Mouse (Mus musculus) erythroblast, embryonic 14.5 days (primary cell): ENCODE data around the gene Icam5.

Experiments used
- GATA1 ChIP-seq: IDR thresholded peaks from 2 replicates; pipeline ENCODE4 v1.6.1; 2012; ENCODE audit warnings: low read length, inconsistent platforms, mixed read lengths
- TAL1 ChIP-seq: IDR thresholded peaks from 3 replicates; pipeline ENCODE4 v1.6.1; 2012; ENCODE audit warnings: low read length, inconsistent platforms, mixed read lengths

GRCm38 (mm10) chr9:21022726-21023125 is 9.1 kb upstream of the Icam5 start:
- TF ChIP-seq TAL1, result no peak
- TF ChIP-seq GATA1, result no peak
